Mouse (Mus musculus) heart, adult 2 months (tissue): ENCODE results near the gene Tns4.

ENCODE experiments used
- EP300 ChIP-seq: fragments of 200-500 bp; IDR thresholded peaks from 2 replicates; pipeline ENCODE4 v1.6.1; 2011; ENCODE audit warnings: low read depth, low read length, control low read depth; ENCODE audit not compliant: insufficient read depth
- POLR2A ChIP-seq: fragments of 200-500 bp; IDR thresholded peaks from 2 replicates; pipeline ENCODE4 v1.6.1; 2011; ENCODE audit warnings: mild to moderate bottlenecking, low read depth, low read length, control low read depth; ENCODE audit not compliant: insufficient read depth

- TF ChIP-seq EP300 (no peak), POLR2A (no peak)
Measured at GRCm38 (mm10) chr11:99040346-99040974, 48.6 kb downstream of the Tns4 start.
